Mouse (Mus musculus): ENCODE data around the gene Npcd.

DNA sequence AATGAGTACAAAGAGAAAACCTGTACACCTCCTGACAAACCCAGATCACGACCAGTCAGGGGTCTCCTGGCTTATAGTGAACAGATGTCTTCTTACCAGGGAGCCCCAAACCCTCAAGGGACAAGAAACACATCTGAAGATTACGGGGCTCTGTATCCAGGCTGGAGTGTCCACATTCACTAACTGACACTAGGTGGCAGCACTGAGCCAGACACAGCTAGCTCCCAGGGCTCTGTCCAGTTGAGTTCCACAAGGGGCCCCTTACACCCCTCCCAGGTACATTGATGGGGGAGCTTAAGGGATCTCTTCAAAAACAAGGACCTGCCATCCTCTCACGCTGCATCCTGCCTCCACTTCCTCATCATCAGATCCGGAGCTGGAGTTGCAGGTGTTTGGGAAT lies 3.6 kb downstream of the Npcd start:
- TF ChIP-seq CTCF (IDR thresholded peaks at IDR 0.05; ENCODE audit: insufficient read depth, low read length) (peak; percentile 92), POLR2A (IDR thresholded peaks at IDR 0.05; ENCODE audit: borderline replicate concordance, extremely low read depth, low read depth, low read length) (no peak)

All from lung, adult 2 months (tissue).